Mouse (Mus musculus) lung, adult 2 months (tissue): ENCODE measurements around the gene Fam110c. TPM values are rescaled to one million over a fixed set of nuclear protein-coding genes. Genes with fewer than 3 reads are reported as not detected.

Experiments used
- DNase-seq: peaks from one replicate; pipeline ENCODE4 v3.0.0; 2022
- H3K4me1 ChIP-seq: fragments of 200-500 bp; 2 replicates; pipeline ENCODE4 v1.6.1; 2011; ENCODE audit warnings: low read length; ENCODE audit not compliant: control insufficient read depth, insufficient read depth
- H3K4me3 ChIP-seq: fragments of 200-500 bp; replicated peaks from 2 replicates; pipeline ENCODE3; 2011; ENCODE audit warnings: low read depth, mild to moderate bottlenecking, control low read depth, low read length; ENCODE audit errors: extremely low read depth
- CTCF ChIP-seq: fragments of 200-500 bp; IDR thresholded peaks from 2 replicates; pipeline ENCODE4 v1.5.1; 2011; ENCODE audit warnings: mild to moderate bottlenecking, low read length, control low read depth; ENCODE audit not compliant: insufficient read depth
- POLR2A ChIP-seq: fragments of 200-500 bp; IDR thresholded peaks from 2 replicates; pipeline ENCODE4 v1.6.1; 2011; ENCODE audit warnings: low read depth, mild to moderate bottlenecking, control low read depth, low read length, borderline replicate concordance; ENCODE audit errors: extremely low read depth
- WGBS: fragments of 180-500 bp; shearing (Covaris S2); methylation state at CpG from one replicate; pipeline ENCODE4 v1.1.7; 2018; 5-methylcytosine and 5-hydroxymethylcytosine counted together
- polyA plus RNA-seq: library from polyadenylated mRNA; depleted of rRNA; stranded (reverse); fragments of >200 nt; gene quantifications from 2 replicates; pipeline ENCODE4 v1.2.3, GENCODE M21; 2012

The Fam110c gene
- polyA plus RNA-seq, 1 experiment, result 2.1 TPM

GRCm38 (mm10) chr12:31077020-31077419 lies 3.4 kb downstream of the Fam110c start:
- WGBS, result 57% methylated on average over 7 of the region's 7 CpGs
- H3K4me1 ChIP-seq, result no peaks in the 10 kb centered on the region
- DNase-seq, result no peak
- no peak overlapping the region for H3K4me3 ChIP-seq
- TF ChIP-seq CTCF, result no peak
- TF ChIP-seq POLR2A, result no peak

- no peaks in the 10 kb centered on the region for H3K4me1 ChIP-seq
- no peak for DNase-seq
- no peak overlapping the region for H3K4me3 ChIP-seq
- 51% methylated on average over 4 of the region's 4 CpGs for WGBS
- TF ChIP-seq CTCF, result no peak
- no peak for TF ChIP-seq POLR2A
Observed at GRCm38 (mm10) chr12:31078030-31078429, 4.4 kb downstream of the Fam110c start.

GRCm38 (mm10) chr12:31080352-31080751 lies 6.7 kb downstream of the Fam110c start:
- Histone ChIP-seq H3K4me3 (no peak overlapping the region), H3K4me1 (no peaks in the 10 kb centered on the region)
- TF ChIP-seq POLR2A (no peak), CTCF (no peak)
- WGBS, result 68% methylated on average over 6 of the region's 6 CpGs
- DNase-seq, result no peak

- TF ChIP-seq POLR2A (no peak), CTCF (no peak)
- Histone ChIP-seq H3K4me1 (no peaks in the 10 kb centered on the region), H3K4me3 (no peak overlapping the region)
- WGBS, result 87% methylated on average over 6 of the region's 6 CpGs
- no peak for DNase-seq
Observed at GRCm38 (mm10) chr12:31080890-31081554, 7.4 kb downstream of the Fam110c start.

- TF ChIP-seq POLR2A, result no peak
- WGBS, result 29% methylated on average over 4 of the region's 4 CpGs
Observed at GRCm38 (mm10) chr12:31083007-31083406, 9.3 kb downstream of the Fam110c start.

GRCm38 (mm10) chr12:31083407-31083806 lies 9.7 kb downstream of the Fam110c start:
- DNase-seq, result no peak
- TF ChIP-seq POLR2A (no peak), CTCF (no peak)
- H3K4me1 ChIP-seq, result no peaks in the 10 kb centered on the region
- WGBS, result 24% methylated on average over 4 of the region's 4 CpGs
- H3K4me3 ChIP-seq, result no peak overlapping the region

More at GRCm38 (mm10) chr12:31083007-31083406, 9.3 kb downstream of the Fam110c start:
- no peaks in the 10 kb centered on the region for H3K4me1 ChIP-seq
- no peak overlapping the region for H3K4me3 ChIP-seq
- no peak for DNase-seq

GRCm38 (mm10) chr12:31087060-31087459 lies 13.4 kb downstream of the Fam110c start:
- H3K4me3 ChIP-seq, result no peak overlapping the region
- no peak for DNase-seq
- no peaks in the 10 kb centered on the region for H3K4me1 ChIP-seq
- TF ChIP-seq POLR2A (no peak), CTCF (no peak)
- WGBS, result 78% methylated on average over 4 of the region's 4 CpGs

- DNase-seq, result no peak
- H3K4me3 ChIP-seq, result no peak overlapping the region
- WGBS, result 42% methylated on average over 6 of the region's 6 CpGs
- H3K4me1 ChIP-seq, result no peaks in the 10 kb centered on the region
- no peak for TF ChIP-seq POLR2A
- TF ChIP-seq CTCF, result no peak
Observed at GRCm38 (mm10) chr12:31090401-31090800, 16.7 kb downstream of the Fam110c start.

- Histone ChIP-seq H3K4me1 (no peaks in the 10 kb centered on the region), H3K4me3 (no peak overlapping the region)
- no peak for DNase-seq
- 67% methylated on average over 11 of the region's 11 CpGs for WGBS
- TF ChIP-seq CTCF, result no peak
Observed at GRCm38 (mm10) chr12:31090882-31091640, 17.4 kb downstream of the Fam110c start.

- 58% methylated on average over 5 of the region's 5 CpGs for WGBS
- no peaks in the 10 kb centered on the region for H3K4me1 ChIP-seq
- TF ChIP-seq POLR2A, result no peak
- no peak for TF ChIP-seq CTCF
- no peak overlapping the region for H3K4me3 ChIP-seq
- DNase-seq, result no peak
Observed at GRCm38 (mm10) chr12:31092481-31092880, 18.8 kb downstream of the Fam110c start.
